In the genomic region with DNA sequence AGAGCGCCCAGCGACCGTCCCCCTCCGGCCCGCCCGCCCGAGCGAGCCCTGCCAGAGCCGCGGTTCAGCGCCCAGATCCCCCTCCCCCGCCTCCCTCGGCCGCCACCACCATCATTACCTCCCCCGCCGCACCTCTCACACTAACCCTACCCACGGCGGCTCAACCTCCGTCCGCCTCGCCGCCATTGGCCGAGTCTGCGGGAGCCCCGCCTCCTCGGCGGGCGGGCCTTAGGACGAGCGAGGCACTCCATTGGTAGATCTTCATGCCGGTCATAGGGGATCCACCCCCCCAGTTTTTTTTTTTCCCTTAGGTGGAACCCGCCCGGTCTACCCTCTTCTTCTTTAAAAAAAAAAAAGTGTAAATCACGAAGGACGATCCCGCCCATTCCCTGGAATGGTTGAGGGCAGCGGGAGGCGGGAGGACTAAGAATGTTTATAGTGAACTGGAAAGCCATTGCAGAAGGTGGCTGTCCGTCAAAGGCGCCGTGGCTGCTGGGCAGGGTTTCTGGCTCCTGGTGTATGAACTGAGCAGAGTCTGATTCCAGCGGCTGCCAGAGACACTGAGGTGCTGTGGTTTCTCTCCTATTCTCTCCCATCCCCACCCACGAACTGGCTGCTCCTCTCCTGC, we compare ENCODE assay signal across 7 mouse cellular contexts. TPM values are rescaled to one million over a fixed set of nuclear protein-coding genes. Genes with fewer than 3 reads are reported as not detected.
A peak's percentile ranks its signal among the peaks of the same experiment; 100 is the strongest.
DNase-seq lines count a peak whose midpoint lies in the region; ATAC-seq lines count a peak whose summit lies in the region.

No protein-coding gene starts in this region.

- DNase-seq in adrenal gland, adult 2 months: peak; percentile 99
- peak; percentile 91 for DNase-seq in embryo, embryonic 11.5 days (ENCODE audit: low read depth, low spot score)
- peak; percentile 94 to 97 for DNase-seq in gastrocnemius, postnatal 36 days
- peak; percentile 96 to 97 for DNase-seq in left cerebral cortex, postnatal 25 days (ENCODE audit: low spot score in 2 of 2)
- DNase-seq in midbrain, embryonic 10.5 days (ENCODE audit: low spot score): peak; percentile 96
- peak; percentile 93 for DNase-seq in right cerebral cortex, postnatal 4 days

- intact Hi-C loops in gastrocnemius, postnatal 36 days (cut with DNase I): no loop called here
- intact Hi-C loops in left cerebral cortex, postnatal 25 days (cut with DNase I): loop anchor here (2.0 to 10.0 kb wide), 4 partner anchors 65 to 688 kb away; a partner anchor contains a TSS

- H3K4me2 ChIP-seq in intestine, embryonic 15.5 days (replicated peaks): peak overlapping the region; percentile 87

- no peaks in the 10 kb centered on the region for H3K9me3 ChIP-seq in intestine, embryonic 15.5 days
- H3K9me3 ChIP-seq in midbrain, embryonic 10.5 days (replicated peaks): no peaks in the 10 kb centered on the region

- 0 out of 2 replicates have a peak, but pooled peaks cover 7% of the 10 kb centered on the region for H3K4me1 ChIP-seq in intestine, embryonic 15.5 days (replicated peaks)
- H3K4me1 ChIP-seq in midbrain, embryonic 10.5 days: peaks cover 37% of the 10 kb centered on the region

- H3K27me3 ChIP-seq in intestine, embryonic 15.5 days (replicated peaks): no peaks in the 10 kb centered on the region
- no peaks in the 10 kb centered on the region for H3K27me3 ChIP-seq in midbrain, embryonic 10.5 days (ENCODE audit: low read depth, poor library complexity, severe bottlenecking)

- WGBS in intestine, embryonic 15.5 days: under 1% methylated on average over 40 of the region's 43 CpGs
- 1% methylated on average over 40 of the region's 43 CpGs for WGBS in midbrain, embryonic 10.5 days

- H3K4me3 ChIP-seq in intestine, embryonic 15.5 days (replicated peaks): peak overlapping the region; percentile 80
- H3K4me3 ChIP-seq in midbrain, embryonic 10.5 days: peak overlapping the region; percentile 87

- H3K9ac ChIP-seq in intestine, embryonic 15.5 days: peak overlapping the region; percentile 78

- no peaks in the 10 kb centered on the region for H3K36me3 ChIP-seq in intestine, embryonic 15.5 days
- peaks cover 17% of the 10 kb centered on the region for H3K36me3 ChIP-seq in midbrain, embryonic 10.5 days

- peak; percentile 100 for ATAC-seq in intestine, embryonic 15.5 days

- H3K27ac ChIP-seq in intestine, embryonic 15.5 days: peak overlapping the region; percentile 93
- peak overlapping the region; percentile 98 for H3K27ac ChIP-seq in midbrain, embryonic 10.5 days (replicated peaks)

RNA-seq across cellular contexts. Expression of a gene that starts 55.1 kb away (rescaled TPM):
- 10 to 100 TPM; 20.0 to 22.6 TPM for total RNA-seq in adrenal gland, adult 2 months (2021)
- polyA plus RNA-seq in adrenal gland, adult 2 months (2012; rRNA removed): 0.41 and 0.84 TPM in 2 replicates
- total RNA-seq in gastrocnemius, postnatal 36 days (2021): 10 to 100 TPM; 11.5 to 12.7 TPM
- 8.5 and 8.8 TPM in 2 replicates for polyA plus RNA-seq in intestine, embryonic 15.5 days (2015; fragmentation: Nextera tagmentation; extraction: Ambion mirVana)
- total RNA-seq in left cerebral cortex, postnatal 25 days (2021): 10 to 100 TPM; 52.6 to 57.5 TPM
- 12.3 and 15.0 TPM in 2 replicates for polyA plus RNA-seq in midbrain, embryonic 10.5 days (2016; fragmentation: Nextera tagmentation; extraction: Ambion mirVana)

Comparison
In these comparisons a context has a peak if more than half of its experiments do, and no peak if none do; other contexts are left out.
1. Peak in every context shown above with its lines: DNase-seq, ATAC-seq, H3K4me3 ChIP-seq and H3K27ac ChIP-seq.